Mouse (Mus musculus) Muller cell, postnatal 12 days (primary cell): ENCODE measurements around the gene Ranbp9.

ENCODE experiments used
- DNase-seq: peaks from one replicate; pipeline ENCODE4 v3.0.0-alpha.2; 2015; ENCODE audit errors: inconsistent ontology term

The Ranbp9 gene

GRCm38 (mm10) chr13:43452177-43452576, 28.9 kb downstream of the Ranbp9 start:
- no peak for DNase-seq

GRCm38 (mm10) chr13:43450686-43451085, 30.4 kb downstream of the Ranbp9 start:
- DNase-seq: no peak

GRCm38 (mm10) chr13:43447721-43448120, 33.4 kb downstream of the Ranbp9 start:
- no peak for DNase-seq

GRCm38 (mm10) chr13:43445754-43446153, 35.3 kb downstream of the Ranbp9 start:
- no peak for DNase-seq

- no peak for DNase-seq
Observed at GRCm38 (mm10) chr13:43444717-43445116, 36.4 kb downstream of the Ranbp9 start.

GRCm38 (mm10) chr13:43443706-43444105, 37.4 kb downstream of the Ranbp9 start:
- DNase-seq: no peak

- DNase-seq: peak; percentile 7
Observed at GRCm38 (mm10) chr13:43442551-43442950, 38.5 kb downstream of the Ranbp9 start.

- no peak for DNase-seq
Observed at GRCm38 (mm10) chr13:43440376-43440775, 40.7 kb downstream of the Ranbp9 start.

GRCm38 (mm10) chr13:43433395-43433794, 47.7 kb downstream of the Ranbp9 start:
- no peak for DNase-seq

GRCm38 (mm10) chr13:43428436-43428835, 52.6 kb downstream of the Ranbp9 start:
- DNase-seq: no peak

- DNase-seq: no peak
Observed at GRCm38 (mm10) chr13:43415249-43415648, 65.8 kb downstream of the Ranbp9 start.

GRCm38 (mm10) chr13:43413611-43414010, 67.5 kb downstream of the Ranbp9 start:
- no peak for DNase-seq

- DNase-seq: no peak
Observed at GRCm38 (mm10) chr13:43412311-43412710, 68.8 kb downstream of the Ranbp9 start.

- no peak for DNase-seq
Observed at GRCm38 (mm10) chr13:43399576-43399975, 81.5 kb downstream of the Ranbp9 start.

GRCm38 (mm10) chr13:43398297-43399080, 82.6 kb downstream of the Ranbp9 start, which contains the start of gene Nol7:
TSS of gene Nol7 (plus strand) at chr13:43398390.
- peak; percentile 96 for DNase-seq

- DNase-seq: no peak
Observed at GRCm38 (mm10) chr13:43397700-43398296, 83.3 kb downstream of the Ranbp9 start.

GRCm38 (mm10) chr13:43385321-43385720, 95.8 kb downstream of the Ranbp9 start:
- no peak for DNase-seq

GRCm38 (mm10) chr13:43379989-43380388, 101.1 kb downstream of the Ranbp9 start:
- no peak for DNase-seq

GRCm38 (mm10) chr13:43374918-43375432, 106.1 kb downstream of the Ranbp9 start:
- no peak for DNase-seq

GRCm38 (mm10) chr13:43374205-43374604, 106.9 kb downstream of the Ranbp9 start:
- DNase-seq: no peak

- DNase-seq: no peak
Observed at GRCm38 (mm10) chr13:43372892-43373291, 108.2 kb downstream of the Ranbp9 start.

- no peak for DNase-seq
Observed at GRCm38 (mm10) chr13:43370063-43370462, 111.0 kb downstream of the Ranbp9 start.

GRCm38 (mm10) chr13:43365825-43366184, 115.3 kb downstream of the Ranbp9 start:
- DNase-seq: no peak
